Mouse (Mus musculus) gastrocnemius, postnatal 25 days (tissue): ENCODE results near the gene Acss1. TPM values are rescaled to one million over a fixed set of nuclear protein-coding genes. Genes with fewer than 3 reads are reported as not detected.
A peak's percentile ranks its signal among the peaks of the same experiment; 100 is the strongest.

ENCODE experiments used
- DNase-seq: peaks from one replicate; pipeline ENCODE4 v3.0.0; 2022
- total RNA-seq, 2 experiments: library from RNA; stranded (reverse); gene quantifications; 1 replicate in 1 of 2; 2 replicates in 1 of 2; pipeline ENCODE4 v1.2.3; 2021

Acss1 gene
- total RNA-seq, 2 experiments from 2014 or later = 6.8 to 16.6 TPM

GRCm38 (mm10) chr2:150643166-150643565, 25.1 kb downstream of the Acss1 start:
- no peak for DNase-seq

DNA sequence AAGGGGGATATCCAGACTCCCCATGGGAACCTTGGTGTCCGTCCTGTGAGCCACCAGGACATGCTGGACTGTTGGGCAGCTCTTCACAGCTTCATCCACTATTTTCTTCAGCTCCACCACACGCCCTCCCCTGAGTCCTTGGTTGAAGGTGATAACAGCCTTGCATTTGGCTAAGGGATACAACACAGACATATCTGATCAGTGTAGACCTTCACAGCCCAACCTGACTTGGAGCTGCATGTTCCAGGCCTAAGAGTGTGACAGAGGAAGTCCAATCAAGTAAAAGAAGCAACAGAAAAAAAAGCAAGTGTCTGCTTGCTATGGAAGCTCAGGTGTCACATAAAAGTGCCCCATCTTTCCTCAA, 29.9 kb downstream of the Acss1 start:
- DNase-seq = no peak

- no peak for DNase-seq
Measured at GRCm38 (mm10) chr2:150637702-150638369, 30.5 kb downstream of the Acss1 start.

- no peak for DNase-seq
Measured at GRCm38 (mm10) chr2:150635877-150636446, 32.3 kb downstream of the Acss1 start.

DNA sequence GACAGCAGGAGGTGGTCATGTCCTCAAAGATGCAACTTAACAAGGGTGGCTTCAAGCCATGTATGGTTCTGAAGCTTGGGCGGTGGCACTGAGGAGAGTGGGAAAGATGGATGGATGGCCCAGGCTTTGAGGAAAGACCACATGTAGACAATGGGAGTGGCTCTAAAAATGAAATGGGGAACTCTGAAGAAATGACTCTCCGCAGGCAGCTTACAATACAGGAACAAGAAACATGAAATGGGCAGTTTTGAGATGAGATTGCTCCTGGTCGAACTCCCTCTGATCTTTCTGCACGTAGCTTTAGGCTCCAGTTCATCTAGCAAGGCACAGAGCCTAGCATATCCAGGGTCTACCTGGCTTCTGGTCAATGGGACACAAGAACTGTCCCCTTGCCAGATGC, 39.0 kb downstream of the Acss1 start:
- DNase-seq = no peak

GRCm38 (mm10) chr2:150627140-150627539, 41.2 kb downstream of the Acss1 start:
- no peak for DNase-seq

GRCm38 (mm10) chr2:150624926-150625325, 43.4 kb downstream of the Acss1 start:
- no peak for DNase-seq

DNA sequence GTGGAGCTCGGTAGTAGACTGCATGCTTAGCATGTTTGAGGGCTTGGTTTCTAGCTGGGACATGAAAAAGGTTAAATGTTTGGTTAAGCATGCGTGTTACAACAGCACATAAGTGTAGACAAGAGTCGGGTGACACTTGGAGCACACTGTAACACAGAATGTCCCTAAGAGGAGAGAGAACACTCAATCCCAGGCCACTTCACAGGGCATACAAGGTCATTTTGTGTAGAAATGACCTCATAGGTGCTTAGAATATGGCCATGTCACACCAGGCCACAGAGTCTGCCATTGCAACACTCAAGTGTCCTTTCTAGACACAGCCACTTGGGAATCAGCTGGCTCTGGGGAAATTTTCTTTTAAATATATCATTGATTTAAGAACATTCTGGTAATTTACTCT, 44.3 kb downstream of the Acss1 start:
- DNase-seq = no peak

DNA sequence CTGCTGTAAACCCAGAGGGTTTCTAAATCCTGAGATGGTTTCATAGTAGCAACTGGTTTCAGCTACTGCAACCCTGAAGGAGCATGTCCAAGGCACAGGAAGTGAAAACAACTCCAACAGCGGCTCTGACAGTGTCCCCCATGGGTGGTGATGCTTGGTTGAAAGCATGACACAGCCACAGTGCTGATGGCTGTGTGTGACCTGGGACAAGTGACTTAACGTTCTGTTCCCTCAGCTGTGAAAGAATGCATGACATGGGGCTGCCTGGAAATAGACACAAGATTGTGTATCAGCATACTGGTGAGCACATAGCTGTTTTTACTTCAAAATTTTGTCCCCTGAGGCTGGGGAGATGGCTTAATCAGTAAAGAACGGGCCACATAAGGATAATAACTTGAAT, 46.6 kb downstream of the Acss1 start:
- peak; percentile 34 for DNase-seq

DNA sequence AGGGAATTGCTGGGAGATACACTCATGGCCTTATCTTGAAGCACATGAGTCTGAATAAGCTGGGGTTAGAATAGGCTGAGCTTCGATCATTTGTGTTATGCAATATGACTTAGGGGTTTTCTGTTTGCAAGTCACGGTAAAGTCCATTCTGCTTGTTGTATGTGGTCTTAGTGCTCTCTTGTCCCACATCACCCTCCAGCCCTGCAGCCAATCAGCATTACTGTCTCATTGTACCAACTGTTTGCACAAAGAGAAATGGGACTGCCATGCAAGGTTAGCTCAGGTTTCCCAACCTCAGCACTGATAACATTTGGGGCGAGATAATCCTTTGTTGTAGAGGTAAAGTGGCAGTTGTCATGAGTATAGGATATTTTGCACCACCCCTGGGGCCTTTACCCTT, 58.2 kb downstream of the Acss1 start:
- DNase-seq = no peak

DNA sequence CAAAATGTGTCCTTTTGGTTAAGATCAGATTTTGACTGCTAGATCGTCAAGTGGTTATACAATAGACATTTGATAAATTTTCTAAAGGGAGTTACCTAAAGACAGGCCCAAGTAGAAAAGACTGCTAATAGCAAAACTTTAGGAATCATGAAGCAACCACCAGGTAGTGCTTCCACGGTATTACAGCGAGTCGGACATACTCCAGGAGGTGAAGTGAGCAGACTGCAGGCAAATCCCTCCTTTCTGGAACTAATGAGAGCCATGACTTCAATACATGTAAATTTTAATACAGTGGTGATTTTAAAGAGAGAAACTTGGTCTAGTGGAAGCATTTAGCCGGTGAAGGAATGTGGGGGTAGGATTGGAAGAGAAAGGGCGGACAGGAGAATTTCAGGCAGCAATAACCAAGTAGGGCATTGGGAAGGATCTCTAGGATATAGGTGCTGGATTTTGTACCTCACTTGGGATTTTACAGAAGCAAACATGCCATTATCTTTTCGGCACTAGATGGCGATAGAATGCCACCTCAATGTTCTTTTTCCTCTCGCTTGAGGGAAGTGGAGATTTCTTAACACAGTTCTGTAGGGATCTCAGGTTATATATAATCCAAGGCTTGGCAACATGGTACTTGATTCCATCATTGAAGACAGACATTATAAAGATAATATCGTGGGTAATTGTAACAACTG, 59.3 kb downstream of the Acss1 start:
- DNase-seq = no peak

DNA sequence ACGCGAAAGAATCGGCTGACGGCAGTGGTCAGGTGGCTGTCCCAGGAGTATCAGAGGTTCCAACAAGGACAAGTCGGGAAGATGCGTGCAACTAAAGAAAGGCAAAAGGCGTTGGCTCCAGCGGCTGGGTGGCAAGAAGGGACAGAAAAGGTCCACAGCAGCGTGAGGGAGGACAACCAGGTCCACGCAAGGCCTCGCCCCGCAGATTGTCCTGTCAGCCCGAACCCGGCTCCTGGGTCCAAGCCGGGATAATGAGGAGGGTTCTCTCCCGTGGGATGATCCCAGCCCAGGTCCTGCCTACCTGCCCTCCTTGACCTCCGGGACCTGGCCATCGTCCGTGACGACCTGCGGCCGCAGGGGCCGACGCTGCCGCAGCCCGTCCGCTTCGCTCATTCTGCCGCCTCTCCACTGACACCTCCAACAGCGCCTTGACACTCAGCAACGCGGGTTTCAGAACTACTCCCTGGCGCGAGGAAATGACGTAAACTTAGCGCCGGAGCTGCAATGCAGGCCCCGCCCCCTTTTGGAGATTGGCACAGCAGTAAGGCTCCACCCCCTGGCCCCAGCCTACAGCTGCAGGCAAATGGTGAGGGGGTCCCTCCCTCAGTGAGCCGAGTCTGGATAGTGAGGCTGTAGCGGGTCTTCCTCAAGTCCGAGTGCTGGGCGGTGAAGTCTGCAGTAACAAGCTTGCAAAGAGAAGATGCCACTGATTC, 60.1 kb downstream of the Acss1 start, which contains the start of gene Apmap:
Gene Apmap, minus strand, starts transcription at position 481 of the 713 bp plus-strand sequence.
- DNase-seq = peak; percentile 93

GRCm38 (mm10) chr2:150607086-150607485, 61.2 kb downstream of the Acss1 start:
- no peak for DNase-seq

GRCm38 (mm10) chr2:150604802-150605201, 63.5 kb downstream of the Acss1 start:
- DNase-seq = no peak

DNA sequence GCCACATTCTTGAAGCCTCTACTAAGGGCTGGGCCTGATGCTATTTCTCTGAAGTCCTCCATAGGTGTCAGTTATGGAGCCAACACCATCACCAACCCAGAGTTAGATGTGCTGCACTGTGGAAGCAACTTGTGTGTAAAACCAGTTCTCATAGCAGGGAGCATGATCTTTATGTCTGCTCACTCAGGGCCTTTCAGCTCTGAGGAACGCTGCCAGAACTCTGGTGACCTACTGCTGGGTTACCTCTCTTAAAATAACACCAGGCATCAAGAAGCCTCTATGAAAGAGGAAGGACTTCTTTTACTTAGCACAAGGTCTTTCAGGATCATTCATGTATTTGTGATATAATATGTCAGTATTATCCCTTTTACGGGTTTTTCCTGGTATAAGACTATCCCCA, 66.1 kb downstream of the Acss1 start:
- DNase-seq = no peak

DNA sequence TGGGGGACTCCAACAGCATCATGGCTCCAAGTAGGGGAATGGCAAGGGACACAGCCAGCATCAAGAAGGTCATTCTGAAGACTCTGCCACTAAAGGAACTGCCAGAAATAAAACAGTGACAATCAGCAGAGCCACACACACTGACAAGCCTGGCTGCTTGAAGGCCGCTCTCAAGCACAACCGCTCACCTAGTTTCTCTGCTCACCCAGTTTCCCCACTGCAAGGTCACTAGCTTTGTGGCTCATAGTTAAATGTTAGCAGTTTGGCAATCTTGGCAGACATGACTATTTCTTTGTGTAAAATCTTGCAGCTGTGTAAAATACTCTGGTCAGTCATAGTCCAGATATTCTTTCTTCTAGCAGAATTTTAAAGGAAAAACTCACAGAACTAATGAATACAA, 68.0 kb downstream of the Acss1 start:
- DNase-seq = no peak

GRCm38 (mm10) chr2:150595411-150596190, 72.7 kb downstream of the Acss1 start:
- no peak for DNase-seq

- no peak for DNase-seq
Measured at GRCm38 (mm10) chr2:150589076-150589475, 79.2 kb downstream of the Acss1 start.

GRCm38 (mm10) chr2:150579628-150580027, 88.7 kb downstream of the Acss1 start:
- DNase-seq = no peak

DNA sequence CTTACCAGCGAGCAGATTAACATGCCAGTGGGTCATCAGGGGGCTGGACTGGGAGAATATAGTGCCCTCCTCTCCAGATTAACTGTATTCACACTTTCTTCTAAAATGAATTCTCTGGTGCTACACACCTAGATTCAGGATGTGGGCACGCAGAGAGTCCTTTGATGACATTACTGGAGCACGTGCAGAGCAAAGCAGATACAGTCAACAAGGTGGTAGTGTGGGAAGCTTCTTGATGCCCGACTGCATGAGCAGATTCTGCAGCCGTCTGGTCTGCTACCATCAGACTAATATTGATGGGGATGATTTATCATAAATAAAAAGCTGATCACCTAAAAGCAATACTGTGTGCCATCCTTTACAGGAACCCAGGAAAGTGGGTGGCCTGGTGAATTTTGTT, 89.7 kb downstream of the Acss1 start:
- no peak for DNase-seq

DNA sequence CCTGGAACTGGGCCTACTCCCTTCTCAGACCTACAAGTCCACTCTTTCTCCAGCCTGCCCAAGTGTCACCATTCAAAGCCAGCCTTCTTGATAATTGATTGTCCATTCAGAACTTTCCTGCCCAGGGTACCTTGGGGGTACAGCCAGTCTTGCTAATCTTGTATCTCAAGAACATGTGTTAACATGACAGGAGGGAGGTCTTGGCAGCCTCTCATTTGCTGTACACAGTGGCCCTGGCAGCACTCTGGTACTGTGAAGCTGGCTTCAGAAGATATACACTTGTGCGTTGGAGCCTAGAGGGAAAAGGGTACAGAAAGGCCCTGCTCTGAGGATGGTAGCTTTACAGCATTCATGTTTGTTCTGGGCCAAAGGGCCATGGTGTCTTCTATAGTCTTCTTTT, 92.0 kb downstream of the Acss1 start:
- no peak for DNase-seq

- DNase-seq = no peak
Measured at GRCm38 (mm10) chr2:150572463-150572862, 95.8 kb downstream of the Acss1 start.
